Mouse (Mus musculus): ENCODE measurements around the gene Btbd35f3.
"Not testable (repeated sequence)": the region's sequence is repeated elsewhere in the genome, so short reads cannot be mapped to it uniquely, and the experiment has no call there.

Gene Btbd35f3

DNA sequence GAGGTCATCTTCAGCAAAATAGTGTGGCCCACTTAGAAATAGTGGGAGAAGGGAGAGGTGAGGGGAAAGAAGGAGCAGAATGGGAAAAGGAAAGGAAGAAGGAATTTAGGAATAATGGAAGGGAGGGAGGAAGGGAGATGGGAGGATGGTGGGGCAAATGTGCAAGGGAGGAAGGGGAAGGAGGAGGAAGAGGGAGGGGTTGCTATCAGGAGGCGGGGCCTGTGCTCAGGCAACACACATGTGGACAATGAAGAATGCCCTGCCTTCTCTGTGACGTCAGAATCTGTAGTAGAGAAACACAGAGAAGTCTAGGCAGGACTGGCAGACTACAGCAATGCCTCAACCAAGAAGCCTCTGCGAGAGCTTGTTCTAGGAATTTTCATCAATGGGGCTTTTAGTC is at the start of gene Btbd35f3:
TSS of gene Btbd35f3 (plus strand) at position 301 of the 400 bp plus-strand sequence.
- ATAC-seq (ENCODE audit: insufficient number of reproducible peaks, low FRiP score, low TSS enrichment): not testable (repeated sequence)
